Mouse (Mus musculus) right cerebral cortex, postnatal 4 days (tissue): ENCODE measurements around the gene Notch2.
A peak's percentile ranks its signal among the peaks of the same experiment; 100 is the strongest.

ENCODE experiments used
- DNase-seq: peaks from one replicate; pipeline ENCODE4 v3.0.0-alpha.2; 2022

Gene Notch2

GRCm38 (mm10) chr3:98079601-98080215 is 66.4 kb downstream of the Notch2 start:
- no peak for DNase-seq

- no peak for DNase-seq
Measured at GRCm38 (mm10) chr3:98080630-98081029, 67.3 kb downstream of the Notch2 start.

GRCm38 (mm10) chr3:98082188-98082587 is 68.9 kb downstream of the Notch2 start:
- DNase-seq = no peak

GRCm38 (mm10) chr3:98082972-98083371 is 69.6 kb downstream of the Notch2 start:
- DNase-seq = no peak

GRCm38 (mm10) chr3:98084061-98084655 is 70.8 kb downstream of the Notch2 start:
- no peak for DNase-seq

- DNase-seq = no peak
Measured at GRCm38 (mm10) chr3:98084870-98085269, 71.5 kb downstream of the Notch2 start.

- no peak for DNase-seq
Measured at GRCm38 (mm10) chr3:98085812-98086268, 72.5 kb downstream of the Notch2 start.

- DNase-seq = no peak
Measured at GRCm38 (mm10) chr3:98086441-98086840, 73.1 kb downstream of the Notch2 start.

- DNase-seq = no peak
Measured at GRCm38 (mm10) chr3:98086860-98087259, 73.5 kb downstream of the Notch2 start.

GRCm38 (mm10) chr3:98087551-98087950 is 74.2 kb downstream of the Notch2 start:
- DNase-seq = no peak

GRCm38 (mm10) chr3:98089702-98090101 is 76.4 kb downstream of the Notch2 start:
- peak; percentile 33 for DNase-seq

GRCm38 (mm10) chr3:98090129-98090528 is 76.8 kb downstream of the Notch2 start:
- DNase-seq = no peak

- DNase-seq = no peak
Measured at GRCm38 (mm10) chr3:98092680-98093370, 79.5 kb downstream of the Notch2 start.

GRCm38 (mm10) chr3:98093954-98094353 is 80.6 kb downstream of the Notch2 start:
- no peak for DNase-seq

GRCm38 (mm10) chr3:98094629-98095583 is 81.6 kb downstream of the Notch2 start:
- DNase-seq = no peak

- DNase-seq = no peak
Measured at GRCm38 (mm10) chr3:98096981-98097380, 83.7 kb downstream of the Notch2 start.

- no peak for DNase-seq
Measured at GRCm38 (mm10) chr3:98098676-98099075, 85.3 kb downstream of the Notch2 start.

- DNase-seq = no peak
Measured at GRCm38 (mm10) chr3:98099287-98099686, 86.0 kb downstream of the Notch2 start.

GRCm38 (mm10) chr3:98101541-98101940 is 88.2 kb downstream of the Notch2 start:
- DNase-seq = no peak

- DNase-seq = no peak
Measured at GRCm38 (mm10) chr3:98104851-98105471, 91.6 kb downstream of the Notch2 start.

GRCm38 (mm10) chr3:98105496-98105895 is 92.2 kb downstream of the Notch2 start:
- no peak for DNase-seq

- no peak for DNase-seq
Measured at GRCm38 (mm10) chr3:98106115-98106514, 92.8 kb downstream of the Notch2 start.
